Mouse (Mus musculus) limb, embryonic 10.5 days (tissue): Measurements from ENCODE around the gene Mri1. TPM values are rescaled to one million over a fixed set of nuclear protein-coding genes. Genes with fewer than 3 reads are reported as not detected.

Source experiments
- DNase-seq: peaks from one replicate; pipeline ENCODE4 v3.0.0-alpha.2; 2017; ENCODE audit warnings: low spot score
- H3K27ac ChIP-seq: fragments of 300-500 bp; sonication (generic); 2 replicates; pipeline ENCODE4 v1.5.1; 2016; ENCODE audit warnings: mild to moderate bottlenecking
- H3K27me3 ChIP-seq: fragments of 300-500 bp; sonication (generic); 2 replicates; pipeline ENCODE4 v1.6.1; 2016; ENCODE audit warnings: low read depth, mild to moderate bottlenecking; ENCODE audit not compliant: poor library complexity, severe bottlenecking
- H3K36me3 ChIP-seq: fragments of 300-500 bp; sonication (generic); 2 replicates; pipeline ENCODE4 v1.6.1; 2016; ENCODE audit warnings: mild to moderate bottlenecking, moderate library complexity
- H3K4me1 ChIP-seq: fragments of 300-500 bp; sonication (generic); 2 replicates; pipeline ENCODE4 v1.6.1; 2016
- H3K4me3 ChIP-seq: fragments of 300-500 bp; sonication (generic); 2 replicates; pipeline ENCODE4 v1.5.1; 2016; ENCODE audit warnings: mild to moderate bottlenecking, moderate library complexity
- H3K9me3 ChIP-seq: fragments of 300-500 bp; sonication (generic); replicated peaks from 2 replicates; pipeline ENCODE4 v1.6.1; 2016; ENCODE audit warnings: mild to moderate bottlenecking
- WGBS: fragments of 180-500 bp; shearing (Covaris S2); methylation state at CpG from one replicate; pipeline ENCODE4 v1.1.7; 2016; 5-methylcytosine and 5-hydroxymethylcytosine counted together
- polyA plus RNA-seq: library from polyadenylated mRNA; unstranded; fragments of >200 nt; fragmentation: Nextera tagmentation; extraction: Ambion mirVana; gene quantifications from 2 replicates; pipeline ENCODE4 v1.2.1, GENCODE M21; 2016

Gene Mri1
- polyA plus RNA-seq, 1 experiment from 2014 or later = 75.0 TPM

GRCm38 (mm10) chr8:84233055-84233454, 24.1 kb downstream of the Mri1 start:
- Histone ChIP-seq H3K4me3 (no peak overlapping the region), H3K9me3 (no peaks in the 10 kb centered on the region), H3K27me3 (no peaks in the 10 kb centered on the region), H3K4me1 (peaks cover 25% of the 10 kb centered on the region), H3K36me3 (peaks cover 71% of the 10 kb centered on the region), H3K27ac (no peak overlapping the region)
- DNase-seq = no peak
- 89% methylated on average over 2 of the region's 2 CpGs for WGBS

DNA sequence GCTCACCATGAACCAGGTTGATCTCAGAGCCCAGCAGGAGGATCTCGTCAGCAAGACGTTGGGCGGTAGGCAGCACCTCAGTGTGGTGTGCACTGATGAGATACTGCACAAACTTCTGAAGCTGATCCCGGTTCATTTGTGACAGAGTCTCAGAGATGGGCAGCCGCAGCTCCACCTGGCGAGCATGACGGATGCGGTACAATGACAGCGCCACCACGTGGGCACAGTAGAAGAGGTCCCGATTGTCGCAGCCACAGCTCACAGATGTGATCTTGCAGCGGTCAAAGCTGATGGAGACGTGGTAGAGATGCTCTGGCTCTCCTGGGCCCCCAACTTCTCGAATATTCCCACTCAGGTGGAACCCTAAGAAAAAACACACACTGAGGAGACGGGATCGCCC, 26.4 kb downstream of the Mri1 start:
- no peaks in the 10 kb centered on the region for H3K27me3 ChIP-seq
- 82% methylated on average over 17 of the region's 17 CpGs for WGBS
- DNase-seq = no peak
- H3K4me3 ChIP-seq = no peak overlapping the region
- no peaks in the 10 kb centered on the region for H3K9me3 ChIP-seq
- H3K36me3 ChIP-seq = peaks cover 94% of the 10 kb centered on the region
- no peak overlapping the region for H3K27ac ChIP-seq
- peaks cover 9% of the 10 kb centered on the region for H3K4me1 ChIP-seq

- no peaks in the 10 kb centered on the region for H3K27me3 ChIP-seq
- no peaks in the 10 kb centered on the region for H3K4me1 ChIP-seq
- no peak overlapping the region for H3K27ac ChIP-seq
- no peak for DNase-seq
- WGBS = 81% methylated on average over 21 of the region's 21 CpGs
- H3K9me3 ChIP-seq = no peaks in the 10 kb centered on the region
- H3K36me3 ChIP-seq = peaks cover 99% of the 10 kb centered on the region
- no peak overlapping the region for H3K4me3 ChIP-seq
Observed at GRCm38 (mm10) chr8:84223322-84224029, 33.6 kb downstream of the Mri1 start.

- 92% methylated on average over 9 of the region's 9 CpGs for WGBS
- H3K27me3 ChIP-seq = no peaks in the 10 kb centered on the region
- no peak overlapping the region for H3K27ac ChIP-seq
- peaks cover 99% of the 10 kb centered on the region for H3K36me3 ChIP-seq
- no peaks in the 10 kb centered on the region for H3K4me1 ChIP-seq
- no peaks in the 10 kb centered on the region for H3K9me3 ChIP-seq
- no peak overlapping the region for H3K4me3 ChIP-seq
- no peak for DNase-seq
Observed at GRCm38 (mm10) chr8:84222566-84223165, 34.5 kb downstream of the Mri1 start.

DNA sequence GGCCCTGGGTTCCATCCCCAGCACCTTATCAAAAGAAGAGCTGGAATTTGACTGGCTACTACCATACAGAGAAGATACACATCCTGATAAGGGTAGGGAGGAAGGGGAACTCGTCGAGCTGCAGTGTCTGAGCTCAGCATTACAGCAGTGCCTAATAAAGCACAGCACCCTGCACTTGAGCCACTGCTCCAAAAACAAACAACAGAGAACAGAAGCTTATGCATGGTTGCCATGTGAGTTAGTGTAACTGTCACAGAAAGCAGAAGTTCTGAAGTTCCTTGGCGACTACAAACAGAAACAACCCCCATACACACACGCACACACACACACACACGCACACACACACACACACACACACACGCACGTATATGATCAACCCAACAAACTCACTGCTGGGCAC, 37.0 kb downstream of the Mri1 start:
- Histone ChIP-seq H3K4me1 (no peaks in the 10 kb centered on the region), H3K27ac (no peak overlapping the region), H3K27me3 (no peaks in the 10 kb centered on the region), H3K36me3 (peaks cover 99% of the 10 kb centered on the region), H3K9me3 (no peaks in the 10 kb centered on the region), H3K4me3 (no peak overlapping the region)
- 86% methylated on average over 7 of the region's 7 CpGs for WGBS
- no peak for DNase-seq

DNA sequence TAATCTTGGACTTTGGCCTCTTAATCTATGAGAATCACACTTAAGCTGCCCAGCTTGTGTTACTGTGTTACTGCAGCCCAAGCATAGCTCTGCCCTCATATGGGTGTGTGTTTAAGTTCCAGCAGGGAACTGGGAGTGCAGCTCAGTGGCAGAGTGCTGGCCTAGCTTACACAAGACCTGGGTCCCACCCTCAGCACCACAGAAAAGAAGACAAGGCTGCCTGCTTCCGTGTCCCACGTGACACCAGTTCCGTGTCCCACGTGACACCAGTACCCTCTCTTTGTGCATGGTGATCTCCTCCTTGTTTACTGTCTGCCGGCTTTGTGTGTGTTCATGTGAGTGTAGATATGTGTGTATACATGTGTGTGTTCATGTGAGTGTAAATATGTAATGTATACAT, 39.0 kb downstream of the Mri1 start:
- H3K27me3 ChIP-seq = no peaks in the 10 kb centered on the region
- H3K4me1 ChIP-seq = no peaks in the 10 kb centered on the region
- peaks cover 99% of the 10 kb centered on the region for H3K36me3 ChIP-seq
- no peak for DNase-seq
- no peak overlapping the region for H3K4me3 ChIP-seq
- H3K27ac ChIP-seq = no peak overlapping the region
- WGBS = 99% methylated on average over 5 of the region's 5 CpGs
- H3K9me3 ChIP-seq = no peaks in the 10 kb centered on the region

GRCm38 (mm10) chr8:84217206-84217605, 39.9 kb downstream of the Mri1 start:
- Histone ChIP-seq H3K4me1 (no peaks in the 10 kb centered on the region), H3K27ac (no peak overlapping the region), H3K9me3 (no peaks in the 10 kb centered on the region), H3K27me3 (no peaks in the 10 kb centered on the region), H3K4me3 (no peak overlapping the region), H3K36me3 (peaks cover 99% of the 10 kb centered on the region)
- no peak for DNase-seq
- 95% methylated on average over 11 of the region's 11 CpGs for WGBS

- Histone ChIP-seq H3K9me3 (no peaks in the 10 kb centered on the region), H3K4me1 (peaks cover 15% of the 10 kb centered on the region), H3K27ac (no peak overlapping the region), H3K36me3 (peaks cover 99% of the 10 kb centered on the region), H3K4me3 (no peak overlapping the region), H3K27me3 (no peaks in the 10 kb centered on the region)
- WGBS = 95% methylated on average over 4 of the region's 4 CpGs
- no peak for DNase-seq
Observed at GRCm38 (mm10) chr8:84213277-84213676, 43.8 kb downstream of the Mri1 start.

GRCm38 (mm10) chr8:84211881-84212563, 45.1 kb downstream of the Mri1 start:
- no peak overlapping the region for H3K4me3 ChIP-seq
- no peak for DNase-seq
- peaks cover 25% of the 10 kb centered on the region for H3K4me1 ChIP-seq
- H3K27me3 ChIP-seq = no peaks in the 10 kb centered on the region
- H3K9me3 ChIP-seq = no peaks in the 10 kb centered on the region
- no peak overlapping the region for H3K27ac ChIP-seq
- 93% methylated on average over 31 of the region's 31 CpGs for WGBS
- peaks cover 91% of the 10 kb centered on the region for H3K36me3 ChIP-seq

DNA sequence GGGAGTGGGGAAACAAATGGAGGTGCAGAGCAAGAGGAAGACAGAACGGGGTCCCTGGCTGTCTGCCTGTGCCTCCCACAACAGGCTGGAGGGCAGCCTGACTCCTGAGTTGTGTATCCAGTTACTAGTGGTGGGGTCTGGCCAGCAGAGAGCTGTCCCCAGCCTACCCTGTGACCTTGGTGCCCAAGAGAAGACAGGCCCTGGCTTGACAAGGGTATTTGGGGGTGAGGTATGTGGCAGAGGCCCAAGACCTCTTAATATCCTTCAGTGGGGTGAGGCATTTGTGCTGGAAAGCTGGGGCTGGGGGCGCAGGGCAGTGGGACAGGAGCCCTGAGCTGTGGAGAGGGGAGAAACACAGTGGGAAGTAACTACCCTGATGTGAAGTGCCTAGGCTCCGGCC, 45.9 kb downstream of the Mri1 start:
- Histone ChIP-seq H3K4me1 (peaks cover 25% of the 10 kb centered on the region), H3K9me3 (no peaks in the 10 kb centered on the region), H3K27ac (no peak overlapping the region), H3K4me3 (no peak overlapping the region), H3K36me3 (peaks cover 89% of the 10 kb centered on the region), H3K27me3 (no peaks in the 10 kb centered on the region)
- WGBS = 94% methylated on average over 3 of the region's 3 CpGs
- DNase-seq = no peak

GRCm38 (mm10) chr8:84210167-84210791, 46.8 kb downstream of the Mri1 start:
- Histone ChIP-seq H3K27me3 (no peaks in the 10 kb centered on the region), H3K9me3 (no peaks in the 10 kb centered on the region), H3K4me1 (peaks cover 25% of the 10 kb centered on the region), H3K27ac (no peak overlapping the region), H3K36me3 (peaks cover 89% of the 10 kb centered on the region), H3K4me3 (no peak overlapping the region)
- WGBS = 63% methylated on average over 34 of the region's 34 CpGs
- peak; percentile 90 for DNase-seq

DNA sequence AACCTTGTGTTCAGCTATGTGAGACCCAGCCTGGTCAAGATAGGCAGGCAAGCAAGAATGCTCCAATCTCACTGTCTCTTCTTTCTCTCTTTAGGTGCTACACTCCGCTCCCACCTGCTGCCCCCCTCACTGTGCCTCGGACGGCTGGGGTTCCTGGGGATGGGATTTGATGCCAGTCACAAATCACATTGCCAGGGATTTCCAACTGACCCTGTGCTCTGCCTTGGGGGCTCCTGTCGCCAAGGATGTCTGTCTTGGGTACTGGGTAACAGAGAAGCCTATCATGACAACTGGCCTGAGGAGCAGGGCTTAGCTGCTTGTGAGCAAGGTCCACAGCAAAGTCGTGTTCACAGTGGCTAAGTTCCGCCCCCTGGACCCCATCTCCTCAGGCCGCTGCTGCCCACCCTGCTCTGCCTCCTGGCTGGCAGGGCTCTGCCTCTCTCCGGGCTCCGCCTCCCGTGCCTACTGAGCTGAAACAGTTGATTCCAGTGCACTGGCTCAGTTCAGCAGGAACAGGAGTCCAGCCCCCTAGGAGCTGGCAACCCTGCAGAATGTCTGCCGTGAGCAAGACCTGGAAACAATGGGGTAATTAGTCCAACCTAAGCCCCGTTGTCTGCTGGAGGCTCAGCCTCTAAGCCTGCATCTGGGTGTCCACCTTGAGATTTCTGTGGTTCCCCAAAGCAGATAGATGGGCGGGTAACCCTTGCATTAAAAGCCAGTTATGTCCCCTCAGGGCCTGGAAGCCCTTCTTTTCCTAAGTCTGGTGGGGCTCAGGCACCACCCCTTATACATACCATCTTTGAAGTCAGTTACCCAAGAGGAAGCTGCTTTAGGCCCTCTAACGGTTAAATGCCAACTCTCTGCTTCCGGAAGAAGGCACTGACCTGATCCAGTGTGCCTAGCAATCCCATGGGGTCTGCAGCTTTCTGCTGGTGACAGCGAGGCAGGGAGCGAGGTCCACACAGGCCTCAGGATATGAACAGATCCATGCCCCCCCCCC, 48.4 kb downstream of the Mri1 start:
- Histone ChIP-seq H3K4me3 (no peak overlapping the region), H3K4me1 (peaks cover 32% of the 10 kb centered on the region), H3K9me3 (no peaks in the 10 kb centered on the region), H3K36me3 (peaks cover 76% of the 10 kb centered on the region), H3K27me3 (no peaks in the 10 kb centered on the region), H3K27ac (peak overlapping the region; percentile 58; the same call in 1 of the 2 replicates)
- no peak for DNase-seq
- WGBS = 71% methylated on average over 17 of the region's 17 CpGs
